Mouse (Mus musculus): Measurements from ENCODE around the gene Bcl2l13. TPM values are rescaled to one million over a fixed set of nuclear protein-coding genes. Genes with fewer than 3 reads are reported as not detected.
"Not testable (repeated sequence)": the region's sequence is repeated elsewhere in the genome, so short reads cannot be mapped to it uniquely, and the experiment has no call there.

The Bcl2l13 gene
- total RNA-seq, 2 experiments from 2014 or later: 35.1 to 36.4 TPM

DNA sequence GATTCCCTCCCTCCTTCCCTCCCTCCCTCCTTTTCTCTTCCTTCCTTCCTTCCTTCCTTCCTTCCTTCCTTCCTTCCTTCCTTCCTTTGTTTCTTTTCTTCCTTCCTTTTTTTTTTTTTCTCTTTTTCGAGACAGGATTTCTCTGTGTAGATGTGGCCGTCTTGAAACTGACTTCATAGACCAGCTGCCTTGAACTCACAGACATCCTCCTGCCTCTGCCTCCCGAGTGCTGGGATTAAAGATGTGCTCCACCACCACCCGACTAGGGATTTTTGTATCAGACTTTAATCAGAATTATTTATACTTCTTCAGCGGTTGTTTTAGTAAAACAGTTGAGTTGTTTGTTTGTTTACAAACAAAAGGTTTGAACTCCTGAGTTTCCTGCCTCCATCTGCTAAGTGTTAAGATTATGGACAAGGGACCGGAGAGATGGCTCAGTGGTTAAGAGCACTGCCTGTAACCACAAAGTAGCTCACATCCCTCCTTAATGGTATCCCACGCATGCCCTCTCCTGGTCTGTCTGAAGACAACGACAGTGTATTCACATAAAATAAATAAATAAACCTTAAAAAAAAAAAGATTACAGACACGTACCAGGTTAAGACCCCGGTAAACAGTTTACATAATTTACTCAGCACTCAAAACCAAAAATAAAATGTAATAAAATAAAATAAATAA is 12.9 kb upstream of the Bcl2l13 start:
- no peak for DNase-seq (ENCODE audit: extremely low spot score in 1 of 2, low spot score in 2 of 2)
- intact Hi-C loops (cut with DNase I): no loop called here

DNA sequence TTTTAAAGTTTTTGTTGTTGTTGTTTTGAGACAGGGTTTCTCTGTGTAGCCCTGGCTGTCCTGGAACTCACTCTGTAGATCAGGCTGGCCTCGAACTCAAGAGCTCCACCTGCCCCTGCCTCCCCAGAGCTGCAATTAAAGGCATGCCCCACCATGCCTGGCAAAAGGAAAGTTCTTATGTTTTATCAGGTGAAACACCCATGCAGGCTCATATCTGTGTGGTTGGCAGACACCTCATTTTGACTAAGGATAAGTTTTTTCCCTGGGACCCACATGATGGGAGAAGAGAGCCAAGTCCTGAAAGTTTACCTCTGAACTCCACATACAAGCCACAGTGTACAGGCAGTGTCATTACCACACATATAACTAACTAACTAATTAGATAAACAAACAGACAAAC is 6.0 kb upstream of the Bcl2l13 start:
- intact Hi-C loops (cut with DNase I): no loop called here
- no peak for DNase-seq (ENCODE audit: extremely low spot score in 1 of 2, low spot score in 2 of 2)

DNA sequence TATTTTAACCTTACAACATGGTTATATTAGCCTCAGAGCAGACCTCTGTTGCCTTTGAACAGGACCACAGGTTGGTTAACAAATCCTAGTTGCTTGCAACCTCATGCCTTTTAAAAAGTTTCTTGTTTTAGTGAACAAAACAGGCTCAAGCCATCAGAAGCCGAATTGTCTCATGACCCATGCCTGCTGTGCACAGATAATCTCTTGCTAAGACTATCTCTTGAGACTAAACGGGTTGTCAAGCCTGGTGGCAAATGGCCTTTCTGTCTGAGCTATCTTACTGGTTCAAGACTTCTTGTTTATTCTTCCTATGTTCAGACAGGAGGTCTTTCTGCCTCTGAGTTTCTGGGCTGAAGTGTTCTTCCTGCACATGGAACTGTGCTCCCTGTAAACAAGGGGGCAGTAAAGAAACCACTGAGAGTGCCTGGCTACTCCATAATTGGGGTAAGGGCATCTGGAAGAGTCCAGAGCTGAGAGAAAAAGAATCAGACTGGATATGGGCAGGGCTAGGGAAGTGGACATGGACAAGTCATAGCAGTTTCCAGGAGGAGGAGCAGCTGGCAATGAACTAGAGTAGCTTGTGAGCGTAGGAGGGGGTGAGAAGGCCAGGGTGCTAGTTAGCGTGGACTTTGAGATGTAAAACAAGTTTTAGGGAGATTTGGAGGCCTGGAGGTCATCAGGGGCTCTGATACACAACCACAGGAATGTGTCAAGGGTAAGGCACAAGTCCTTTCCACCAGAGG is 5.0 kb upstream of the Bcl2l13 start:
- intact Hi-C loops (cut with DNase I): no loop called here
- DNase-seq (ENCODE audit: extremely low spot score in 1 of 2, low spot score in 2 of 2): no peak

DNA sequence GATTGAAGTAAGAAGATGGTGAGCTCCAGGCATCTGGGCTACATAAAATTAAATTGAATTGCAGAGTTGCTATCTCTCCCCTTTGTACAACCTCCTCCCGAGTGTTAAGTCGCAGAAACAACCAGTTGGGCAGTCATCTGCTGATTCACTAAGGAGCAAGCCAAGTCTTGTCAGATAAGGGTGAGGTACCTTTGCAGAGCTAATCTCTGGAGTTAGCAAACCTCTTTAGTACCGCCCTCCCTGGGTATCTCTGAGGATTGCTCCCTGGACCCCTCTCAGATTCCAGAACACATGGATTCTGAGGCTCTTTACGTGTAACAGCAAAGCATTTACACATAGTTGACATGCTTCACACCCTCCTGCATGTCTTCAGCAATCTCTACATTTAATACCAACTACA is 3.9 kb upstream of the Bcl2l13 start:
- DNase-seq (ENCODE audit: extremely low spot score in 1 of 2, low spot score in 2 of 2): no peak
- intact Hi-C loops (cut with DNase I): no loop called here

DNA sequence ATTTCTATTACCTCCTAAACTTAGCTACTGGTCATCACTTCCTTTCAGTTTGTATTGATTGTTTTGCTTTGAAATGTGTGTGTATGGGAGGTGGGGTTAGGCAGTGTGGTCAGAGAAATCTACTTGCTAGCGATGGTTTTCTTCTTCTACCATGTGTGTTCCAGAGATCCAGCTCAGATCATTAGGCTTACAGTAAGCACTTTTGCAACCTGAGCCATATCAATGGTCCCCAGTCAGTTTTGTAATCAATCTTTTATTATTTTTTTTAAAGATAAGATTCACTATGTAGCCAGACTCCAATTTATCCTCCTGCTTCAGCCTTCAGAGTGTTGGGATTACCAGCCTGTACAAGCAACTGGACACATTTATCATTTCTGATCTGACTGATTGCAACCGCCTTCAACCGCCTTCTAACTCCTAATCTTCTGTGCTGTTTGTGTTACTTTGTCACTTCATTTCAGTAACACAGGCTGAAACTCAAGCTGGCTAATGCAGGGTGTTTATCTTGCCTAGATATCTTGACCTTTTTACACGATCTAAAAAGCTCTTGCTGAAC is 1.2 kb upstream of the Bcl2l13 start:
- no peak for DNase-seq (ENCODE audit: extremely low spot score in 1 of 2, low spot score in 2 of 2)
- intact Hi-C loops (cut with DNase I): no loop called here

DNA sequence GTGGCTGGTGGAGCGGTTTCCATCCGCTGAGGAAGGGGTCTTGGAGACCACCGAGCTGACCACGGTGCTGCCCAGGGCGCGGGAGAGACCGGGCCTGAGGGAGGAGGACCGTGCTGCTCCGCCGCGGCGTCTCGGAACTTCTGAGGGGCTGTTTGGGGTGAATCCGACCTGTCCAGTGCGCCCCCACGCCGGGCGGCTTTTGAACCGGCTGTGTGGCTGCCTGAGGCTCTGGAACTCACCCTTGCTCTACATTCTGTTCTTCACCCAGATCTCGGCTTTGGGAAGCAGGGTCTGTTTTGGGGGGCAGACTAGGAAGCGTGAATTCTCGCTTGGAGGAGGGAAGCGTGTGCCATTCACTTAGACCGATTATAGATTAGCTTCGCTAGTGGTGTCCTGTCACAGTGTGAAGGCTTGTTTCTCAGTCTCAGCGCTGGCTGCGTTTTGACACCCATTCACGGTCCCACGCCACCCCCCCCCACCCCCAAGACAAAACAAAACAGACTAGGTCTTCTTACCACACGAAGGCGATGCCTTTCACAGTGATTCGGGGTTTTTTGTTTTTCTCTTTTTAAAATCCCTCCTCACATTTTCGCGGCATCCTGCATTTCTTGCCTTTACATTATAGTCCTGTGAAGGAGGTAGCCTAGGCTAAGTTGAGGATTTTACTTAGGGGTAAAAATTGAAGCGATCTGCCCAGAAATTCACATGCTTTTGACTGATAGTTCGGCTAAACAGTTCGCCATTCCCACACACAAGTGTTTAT is 558 bp downstream of the Bcl2l13 start:
- intact Hi-C loops (cut with DNase I): no loop called here
- peak in 1 of 2 experiments; percentile 14 for DNase-seq (ENCODE audit: extremely low spot score in 1 of 2, low spot score in 2 of 2)

DNA sequence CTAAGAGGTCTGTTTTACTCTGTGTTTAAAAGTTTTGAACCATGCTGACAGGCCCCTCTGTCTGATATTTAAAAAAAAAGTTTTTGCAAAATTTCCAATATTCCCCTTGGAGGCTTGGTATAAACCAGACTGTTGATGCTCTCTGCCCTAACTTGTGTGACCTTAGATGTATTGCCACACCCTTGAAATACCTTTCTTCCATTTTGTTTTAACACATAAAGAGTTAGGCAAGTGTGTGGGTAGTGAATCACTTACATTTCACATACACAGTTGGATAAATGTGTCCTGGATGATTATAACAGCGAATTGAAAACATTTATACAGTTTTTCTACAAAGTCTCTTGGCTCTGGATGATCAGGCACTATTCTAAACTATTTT is 1.1 kb downstream of the Bcl2l13 start:
- DNase-seq (ENCODE audit: extremely low spot score in 1 of 2, low spot score in 2 of 2): no peak

DNA sequence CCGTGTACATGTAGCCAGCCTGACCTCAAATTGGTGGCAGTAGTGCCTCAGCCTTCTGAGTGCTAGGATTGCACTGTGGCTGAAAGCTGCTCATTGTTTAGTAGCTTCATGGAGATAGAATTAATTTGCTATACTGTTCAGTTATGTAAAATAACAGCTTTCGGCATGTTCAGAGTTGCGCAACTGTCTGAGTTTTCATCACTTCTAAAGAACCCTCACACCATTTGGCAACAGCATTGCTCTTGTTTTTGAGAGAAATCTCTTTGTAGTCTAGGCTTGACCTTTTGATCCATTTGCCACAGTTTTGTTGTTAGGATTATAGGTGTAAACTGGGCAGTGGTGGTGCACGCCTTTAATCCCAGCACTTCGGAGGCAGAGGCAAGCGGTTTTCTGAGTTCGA is 4.2 kb downstream of the Bcl2l13 start:
- no peak for DNase-seq (ENCODE audit: extremely low spot score in 1 of 2, low spot score in 2 of 2)
- intact Hi-C loops (cut with DNase I): no loop called here

More for the DNA sequence above, 1.1 kb downstream of the Bcl2l13 start:
- intact Hi-C loops (cut with DNase I): no loop called here

DNA sequence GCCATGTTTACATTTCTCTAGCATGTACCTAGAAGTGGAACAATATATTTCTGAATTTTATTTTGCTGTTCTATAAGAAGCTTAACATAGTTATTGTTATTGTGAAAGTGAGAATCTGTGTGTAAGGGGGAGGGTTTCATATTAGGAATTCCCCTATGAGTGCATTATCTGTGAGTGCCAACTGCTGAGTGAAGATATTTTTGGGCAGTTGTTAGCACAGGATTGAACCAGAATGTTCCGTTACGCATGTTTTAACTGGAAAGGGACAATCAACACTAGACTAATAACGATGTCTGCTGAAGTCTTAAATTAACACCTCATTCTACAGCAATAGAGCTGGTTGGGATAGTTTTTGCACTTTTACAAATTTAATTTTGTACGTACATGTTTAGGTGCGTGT is 5.7 kb downstream of the Bcl2l13 start:
- intact Hi-C loops (cut with DNase I): no loop called here
- DNase-seq (ENCODE audit: extremely low spot score in 1 of 2, low spot score in 2 of 2): no peak

DNA sequence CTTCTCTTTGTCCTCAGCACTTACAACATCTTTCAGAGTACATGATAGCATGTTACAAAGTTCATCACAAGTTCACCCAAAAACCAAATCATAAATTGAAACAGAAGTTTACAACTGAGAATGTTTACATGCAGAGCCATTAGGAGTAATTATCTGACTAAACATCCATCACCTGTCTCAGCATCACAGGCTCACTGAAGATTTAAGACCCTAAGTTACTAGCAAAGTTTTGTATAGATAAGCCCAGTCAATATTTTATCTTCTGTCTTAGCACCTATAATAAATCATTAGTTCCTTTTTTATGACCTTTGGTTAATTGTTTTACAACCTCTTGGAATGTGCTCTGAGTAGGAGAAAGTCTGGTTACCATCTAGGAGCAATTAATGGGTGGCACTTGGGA is 14.7 kb downstream of the Bcl2l13 start:
- DNase-seq (ENCODE audit: extremely low spot score in 1 of 2, low spot score in 2 of 2); intact Hi-C loops (cut with DNase I): not testable (repeated sequence)

DNA sequence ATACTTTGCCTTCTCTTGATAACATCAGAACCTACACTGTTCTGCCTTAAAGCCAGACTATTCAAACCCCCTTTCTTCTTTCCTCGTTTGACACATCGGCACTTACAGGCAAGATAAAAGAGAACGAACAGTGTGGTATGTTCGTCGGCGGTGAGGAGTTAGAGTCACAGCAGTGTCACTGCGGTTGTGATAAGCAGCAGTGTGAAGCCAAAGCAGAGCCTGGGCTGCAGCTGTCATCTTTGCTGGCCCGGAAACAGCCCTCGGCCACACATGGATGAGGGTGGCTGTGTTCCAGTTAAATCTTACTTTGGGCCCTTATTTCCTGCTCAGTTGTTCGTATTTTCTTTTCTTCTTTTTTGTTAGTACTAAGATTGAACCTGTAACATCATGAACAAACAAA is 18.4 kb downstream of the Bcl2l13 start:
- intact Hi-C loops (cut with DNase I): no loop called here
- DNase-seq (ENCODE audit: extremely low spot score in 1 of 2, low spot score in 2 of 2): no peak

DNA sequence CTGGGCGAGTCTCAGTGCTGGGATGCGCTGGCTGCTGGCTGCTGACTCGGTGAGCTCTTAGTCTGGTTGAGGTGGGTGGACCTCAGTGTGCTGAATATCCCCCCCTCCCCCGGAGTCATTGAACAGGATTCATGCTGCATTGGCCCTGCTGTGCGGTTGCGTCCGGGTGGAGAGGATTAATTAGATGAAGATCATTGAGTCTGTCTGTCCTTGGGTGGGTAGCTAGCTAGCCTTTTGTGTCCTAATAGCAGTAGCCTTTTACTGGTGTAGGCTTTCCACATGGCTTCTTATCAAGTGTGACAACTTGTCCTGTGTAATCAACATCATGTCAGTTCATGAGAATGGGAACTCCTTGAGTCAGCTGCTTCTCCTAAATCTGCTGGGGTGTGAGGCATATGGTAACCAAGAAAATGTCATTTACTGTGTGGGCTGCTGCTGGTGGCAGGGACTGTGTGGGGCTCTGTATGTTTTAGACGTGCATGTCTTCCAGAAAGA is 22.3 kb downstream of the Bcl2l13 start:
- intact Hi-C loops (cut with DNase I): no loop called here
- DNase-seq (ENCODE audit: extremely low spot score in 1 of 2, low spot score in 2 of 2): peak in 1 of 2 experiments; percentile 54

DNA sequence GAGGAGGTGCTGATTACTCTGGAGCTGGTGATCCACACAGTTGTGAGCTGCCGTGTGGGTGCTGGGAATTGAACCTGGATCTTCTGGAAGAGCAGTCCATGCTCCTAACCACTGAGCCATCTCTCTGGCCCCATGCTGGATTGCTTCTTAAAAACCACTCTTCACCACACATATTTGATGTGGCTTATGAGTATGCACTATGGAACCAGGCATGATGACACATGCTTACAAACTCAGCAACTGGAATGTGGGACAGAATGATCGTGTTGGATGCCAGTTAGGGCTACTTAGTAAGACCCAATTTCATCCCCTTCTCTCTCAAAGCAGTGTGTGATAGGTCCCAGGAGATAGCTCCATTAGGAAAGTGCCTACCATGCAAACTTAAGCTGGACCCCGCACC is 24.1 kb downstream of the Bcl2l13 start:
- intact Hi-C loops (cut with DNase I): no loop called here
- no peak for DNase-seq (ENCODE audit: extremely low spot score in 1 of 2, low spot score in 2 of 2)

DNA sequence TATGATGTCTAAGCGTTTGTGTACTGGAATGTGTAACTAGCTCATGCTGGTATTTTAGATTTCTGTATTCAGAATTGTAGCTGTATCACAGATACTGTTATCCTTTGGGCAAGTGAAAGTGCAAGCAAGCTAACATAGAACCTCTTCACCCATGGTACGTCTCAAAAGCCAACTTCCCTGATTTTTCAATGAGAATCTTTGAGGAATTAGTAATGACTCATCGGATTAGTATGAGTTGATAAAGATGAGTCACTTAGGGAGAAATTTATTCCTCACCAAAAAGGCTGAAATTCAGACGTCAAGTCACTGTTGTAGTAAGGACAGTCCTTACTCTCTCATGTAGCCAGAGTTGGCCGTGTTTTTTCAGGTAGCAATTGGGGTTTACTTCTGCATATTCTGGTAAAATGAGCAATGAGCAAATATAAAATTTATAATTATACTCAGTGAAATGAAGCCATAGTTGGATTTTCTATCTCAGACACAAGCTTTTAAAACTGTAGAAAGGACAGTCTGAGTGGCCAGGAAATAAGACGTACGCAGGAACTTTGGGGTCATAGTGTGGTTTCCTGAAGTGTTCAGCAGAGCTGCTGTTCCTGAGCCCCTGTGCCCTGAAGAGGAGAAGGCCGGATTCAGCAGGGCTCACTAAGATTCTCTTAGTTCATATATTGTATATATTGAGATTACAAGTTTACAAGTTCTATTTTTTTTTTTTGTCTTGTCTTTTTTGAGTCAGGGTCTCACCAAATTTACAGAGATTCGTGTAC is 30.2 kb downstream of the Bcl2l13 start:
- DNase-seq (ENCODE audit: extremely low spot score in 1 of 2, low spot score in 2 of 2): no peak
- intact Hi-C loops (cut with DNase I): no loop called here

DNA sequence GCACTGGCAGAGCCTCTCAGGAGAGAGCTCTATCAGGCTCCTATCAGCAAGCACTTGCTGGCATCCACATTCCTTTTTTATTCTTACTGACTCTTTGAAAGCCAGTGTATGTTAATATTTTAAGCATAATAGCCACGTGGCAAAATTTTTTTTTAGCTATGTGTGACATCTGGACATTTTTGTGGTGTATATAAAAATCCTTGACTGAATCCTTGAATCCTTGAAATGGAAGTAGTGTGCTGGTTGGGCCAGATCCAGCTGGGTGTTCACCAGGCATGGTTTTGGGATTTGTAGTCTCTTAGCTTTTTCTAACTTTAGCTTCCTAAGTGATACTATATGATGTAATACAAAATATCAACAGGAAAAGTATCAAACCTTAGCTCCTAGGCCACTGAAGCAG is 32.8 kb downstream of the Bcl2l13 start:
- intact Hi-C loops (cut with DNase I): no loop called here
- DNase-seq (ENCODE audit: extremely low spot score in 1 of 2, low spot score in 2 of 2): peak; percentile 40 to 58

DNA sequence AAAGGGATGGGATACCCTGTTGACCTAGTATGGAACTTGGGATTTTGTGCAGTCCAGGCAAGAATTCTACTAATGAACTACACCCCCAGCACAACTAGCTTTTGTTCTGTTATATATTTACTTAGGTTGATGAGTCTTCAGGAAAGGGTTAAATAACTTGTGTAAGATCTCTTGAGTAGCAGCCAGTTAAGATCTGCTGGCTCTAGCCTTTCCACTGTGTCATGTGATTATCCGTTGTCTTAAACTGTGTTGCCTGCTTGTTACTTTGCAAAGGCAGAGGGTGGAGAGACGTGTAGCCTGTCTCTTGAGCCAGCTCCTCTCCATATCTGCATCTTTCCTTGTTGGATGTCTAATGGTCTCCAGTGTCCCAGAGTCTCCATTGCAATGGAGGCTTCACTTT is 35.3 kb downstream of the Bcl2l13 start:
- intact Hi-C loops (cut with DNase I): no loop called here
- DNase-seq (ENCODE audit: extremely low spot score in 1 of 2, low spot score in 2 of 2): no peak

DNA sequence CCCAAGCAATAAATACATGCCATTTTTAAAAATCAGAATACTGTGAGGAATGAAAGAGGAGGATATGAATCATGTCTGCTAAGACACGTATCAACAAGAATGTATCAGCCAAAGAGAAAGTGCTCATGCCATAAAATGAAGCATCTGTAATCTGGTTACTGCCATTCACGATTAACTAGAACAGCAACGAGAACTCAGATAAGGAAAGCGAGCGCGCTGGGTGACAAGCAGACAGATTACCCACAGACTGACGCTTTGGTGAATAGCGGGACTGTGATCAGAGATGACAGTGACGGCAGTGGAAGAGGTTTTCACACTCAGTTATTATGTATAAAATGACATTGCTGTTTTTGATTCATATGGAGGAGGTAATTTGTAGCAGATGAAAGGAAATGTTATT is 37.9 kb downstream of the Bcl2l13 start:
- DNase-seq (ENCODE audit: extremely low spot score in 1 of 2, low spot score in 2 of 2): no peak
- intact Hi-C loops (cut with DNase I): no loop called here

DNA sequence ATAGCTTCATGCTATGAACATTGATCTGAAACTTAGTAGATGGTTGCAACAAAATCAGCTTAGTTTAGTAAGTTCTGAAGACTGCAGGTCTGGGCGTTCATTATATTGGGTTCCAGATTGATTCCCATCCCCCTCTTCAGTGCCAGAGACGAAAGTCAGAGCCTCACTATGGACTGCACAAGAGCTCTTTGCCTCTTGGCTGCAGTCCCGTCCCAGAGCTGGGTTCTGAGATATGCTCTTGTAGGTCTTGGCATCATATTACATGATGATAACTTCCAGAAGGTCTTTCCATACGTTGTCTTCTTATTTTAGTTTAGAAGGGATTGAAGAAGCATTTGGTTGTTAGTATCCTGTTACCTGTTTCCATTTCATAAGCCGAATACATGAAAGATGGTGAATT is 43.0 kb downstream of the Bcl2l13 start:
- intact Hi-C loops (cut with DNase I): no loop called here
- DNase-seq (ENCODE audit: extremely low spot score in 1 of 2, low spot score in 2 of 2): no peak

DNA sequence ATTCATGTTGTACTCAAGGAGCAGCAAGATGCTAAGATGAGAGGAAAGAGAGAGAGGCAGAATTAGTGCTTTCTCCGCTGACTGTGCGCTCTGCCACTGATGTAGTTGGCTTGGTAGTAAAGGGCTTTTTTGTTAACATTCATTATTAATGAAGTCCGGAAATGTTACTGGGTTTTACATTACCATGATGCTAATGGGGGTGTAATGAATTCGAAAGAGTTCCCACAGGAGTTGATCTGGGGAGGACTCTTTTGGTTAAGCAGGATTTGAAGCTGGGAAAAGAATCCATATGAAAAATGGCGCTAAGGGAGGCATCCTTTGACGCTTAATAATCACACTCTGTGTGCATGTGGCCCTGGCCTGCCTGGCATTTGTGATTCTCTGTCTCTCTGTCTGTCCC is 48.4 kb downstream of the Bcl2l13 start:
- no peak for DNase-seq (ENCODE audit: extremely low spot score in 1 of 2, low spot score in 2 of 2)
- intact Hi-C loops (cut with DNase I): no loop called here
